Mouse (Mus musculus): ENCODE results near the gene Fmo2.

DNA sequence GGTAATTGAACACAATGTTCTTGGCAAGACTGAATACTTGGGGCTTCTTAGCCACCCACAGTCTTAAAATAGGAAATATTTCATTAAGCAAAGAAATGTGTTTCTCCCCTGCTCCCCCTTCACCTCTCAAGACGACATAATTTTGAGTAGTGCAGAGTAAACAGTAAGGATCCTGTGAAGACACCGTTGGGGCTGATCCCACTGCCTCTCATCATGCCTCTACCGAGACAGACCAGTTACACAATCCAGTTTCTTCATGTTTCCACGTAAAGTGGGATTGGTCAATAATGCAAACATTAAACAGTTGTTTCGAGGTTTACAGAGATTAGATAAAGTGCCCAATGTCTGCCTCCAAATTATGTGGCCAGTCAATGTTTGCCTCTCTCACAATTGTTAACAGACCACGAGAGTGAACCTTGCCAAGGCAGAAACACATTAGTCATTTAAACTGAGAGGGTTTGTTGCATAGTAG, 6.5 kb downstream of the Fmo2 start:
- TF ChIP-seq EP300 (IDR thresholded peaks at IDR 0.05; ENCODE audit: low read depth) (no peak), CTCF (IDR thresholded peaks at IDR 0.05; ENCODE audit: low read depth) (no peak)
